Comparison of ENCODE assay signal across 7 mouse cellular contexts in the genomic region with DNA sequence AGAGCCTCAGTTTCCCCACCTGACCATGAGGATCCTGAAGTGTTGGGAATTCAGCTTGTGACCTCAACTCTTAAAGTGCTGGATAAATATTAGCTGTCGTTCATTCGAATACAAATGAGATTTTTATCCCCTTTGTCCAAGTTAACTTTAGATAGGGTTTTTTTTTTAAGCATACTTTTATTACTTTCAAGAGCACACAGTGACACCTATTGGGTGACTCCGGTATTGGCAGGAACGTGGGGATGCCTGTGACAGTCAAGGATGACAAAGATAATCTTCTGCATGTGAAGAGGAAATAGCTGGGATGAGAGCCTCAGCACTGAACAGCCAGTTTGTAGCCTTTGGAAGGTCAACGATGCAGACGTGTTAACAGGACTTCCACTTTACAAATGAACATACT.
DNase-seq lines count a peak whose midpoint lies in the region; ATAC-seq and TF ChIP-seq lines count a peak whose summit lies in the region.
"Not testable (repeated sequence)": the region's sequence is repeated elsewhere in the genome, so short reads cannot be mapped to it uniquely, and the experiment has no call there.

No protein-coding gene starts in this region.

- not testable (repeated sequence) for DNase-seq in Patski (ENCODE audit: low read depth, low spot score)
- DNase-seq in cerebellum, adult 8-10 months, result peak; percentile 42
- DNase-seq in forebrain, embryonic 14.5 days (ENCODE audit: low spot score), result peak; percentile 89
- DNase-seq in hindbrain, embryonic 10.5 days (ENCODE audit: low spot score), result peak; percentile 58
- peak; percentile 69 for DNase-seq in layer of hippocampus, adult 9-11 months
- DNase-seq in lung, embryonic 14.5 days, result peak; percentile 91
- peak; percentile 69 for DNase-seq in right cerebral cortex, adult 18-20 months

- CTCF ChIA-PET in Patski (lab: Charles Lee), result interaction anchor here (1.1 to 1.3 kb wide), 4 partner anchors 10 to 322 kb away, joined by 3 read pairs; no protein-coding TSS in a partner anchor

- H3K9ac ChIP-seq in forebrain, embryonic 14.5 days (ENCODE audit: low read length); lung, embryonic 14.5 days: not testable (repeated sequence)

- H3K4me2 ChIP-seq in forebrain, embryonic 14.5 days (ENCODE audit: low read length); lung, embryonic 14.5 days: not testable (repeated sequence)

- in situ Hi-C loops in Patski (cut with MboI; ENCODE audit: low pct_unique_long_range_greater_than_20kb), result loop anchor here (5.0 kb wide), 2 partner anchors 204 to 324 kb away; no protein-coding TSS in a partner anchor

- POLR2A ChIA-PET in Patski (lab: Charles Lee), result not testable (repeated sequence)

- H3K9me3 ChIP-seq in forebrain, embryonic 14.5 days (replicated peaks; ENCODE audit: control insufficient read depth, low read length); hindbrain, embryonic 10.5 days; lung, embryonic 14.5 days (ENCODE audit: low read depth, low read length): not testable (repeated sequence)

- not testable (repeated sequence) for ATAC-seq in Patski; forebrain, embryonic 14.5 days; lung, embryonic 14.5 days (ENCODE audit: insufficient read depth)

- H3K36me3 ChIP-seq in forebrain, embryonic 14.5 days (ENCODE audit: control insufficient read depth, insufficient read depth, low read length); hindbrain, embryonic 10.5 days; lung, embryonic 14.5 days (ENCODE audit: insufficient read depth): not testable (repeated sequence)

- H3K4me3 ChIP-seq in forebrain, embryonic 14.5 days (ENCODE audit: low read depth, low read length); hindbrain, embryonic 10.5 days; lung, embryonic 14.5 days (ENCODE audit: low read depth, low read length): not testable (repeated sequence)

- 16% methylated on average over 6 of the region's 6 CpGs for WGBS in forebrain, embryonic 14.5 days
- 15% methylated on average over 6 of the region's 6 CpGs for WGBS in hindbrain, embryonic 10.5 days
- 9% methylated on average over 6 of the region's 6 CpGs for WGBS in lung, embryonic 14.5 days

- peaks cover 18% of the 10 kb centered on the region for H3K4me1 ChIP-seq in forebrain, embryonic 14.5 days (ENCODE audit: control insufficient read depth, insufficient read depth, low read length)
- peaks cover 53% of the 10 kb centered on the region for H3K4me1 ChIP-seq in hindbrain, embryonic 10.5 days (replicated peaks)
- not testable (repeated sequence) for H3K4me1 ChIP-seq in lung, embryonic 14.5 days (ENCODE audit: insufficient read depth)

- peak; percentile 60 for TF ChIP-seq CTCF in Patski (IDR thresholded peaks at IDR 0.05)
- peak; percentile 75 for TF ChIP-seq CTCF in lung, embryonic 14.5 days (IDR thresholded peaks at IDR 0.05; ENCODE audit: low read depth)

- H3K27ac ChIP-seq in forebrain, embryonic 14.5 days (ENCODE audit: low read depth, low read length); hindbrain, embryonic 10.5 days; lung, embryonic 14.5 days (ENCODE audit: low read depth): not testable (repeated sequence)

- H3K27me3 ChIP-seq in Patski, result peaks cover 14% of the 10 kb centered on the region
- H3K27me3 ChIP-seq in forebrain, embryonic 14.5 days (replicated peaks; ENCODE audit: control insufficient read depth, insufficient read depth, low read length); hindbrain, embryonic 10.5 days (ENCODE audit: insufficient read depth, poor library complexity, severe bottlenecking); lung, embryonic 14.5 days (ENCODE audit: insufficient read depth, low read length): not testable (repeated sequence)
